Mouse (Mus musculus): Measurements from ENCODE around the gene Tram2. TPM values are rescaled to one million over a fixed set of nuclear protein-coding genes. Genes with fewer than 3 reads are reported as not detected.

Gene Tram2
- polyA plus RNA-seq, 1 experiment, result 7.8 TPM

DNA sequence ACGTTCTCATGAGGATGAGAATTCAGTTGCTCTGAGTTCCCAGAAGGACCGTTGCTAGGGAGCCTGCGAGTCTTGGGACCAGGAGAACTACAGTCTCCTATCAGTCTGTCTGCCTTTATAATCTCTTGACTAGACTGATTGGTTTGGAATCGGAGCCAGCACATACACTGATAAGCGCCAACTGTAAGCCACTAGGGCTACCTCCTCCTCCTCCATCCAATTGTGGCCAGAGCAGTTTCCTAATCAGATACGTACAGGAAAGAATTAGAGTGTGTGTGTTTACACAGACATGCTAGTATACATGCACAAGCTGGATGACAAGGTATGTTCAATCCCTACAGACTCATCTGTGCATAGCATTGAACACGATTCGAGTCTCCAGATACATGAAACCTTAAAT is 30.6 kb downstream of the Tram2 start:
- H3K27ac ChIP-seq (ENCODE audit: insufficient read depth, low read depth, low read length), result no peak overlapping the region
- no peak overlapping the region for H3K4me3 ChIP-seq (ENCODE audit: insufficient read depth, low read length)
- no peak for TF ChIP-seq CTCF (IDR thresholded peaks at IDR 0.05; ENCODE audit: low read depth, low read length)
- TF ChIP-seq POLR2A (IDR thresholded peaks at IDR 0.05; ENCODE audit: borderline replicate concordance, low read depth, low read length), result no peak
- H3K4me1 ChIP-seq (ENCODE audit: control insufficient read depth, insufficient read depth, low read length), result peaks cover 3% of the 10 kb centered on the region

GRCm38 (mm10) chr1:21042461-21042860 is 36.6 kb downstream of the Tram2 start:
- TF ChIP-seq POLR2A (IDR thresholded peaks at IDR 0.05; ENCODE audit: borderline replicate concordance, low read depth, low read length) (no peak), CTCF (IDR thresholded peaks at IDR 0.05; ENCODE audit: low read depth, low read length) (no peak)
- no peaks in the 10 kb centered on the region for H3K4me1 ChIP-seq (ENCODE audit: control insufficient read depth, insufficient read depth, low read length)
- no peak overlapping the region for H3K4me3 ChIP-seq (ENCODE audit: insufficient read depth, low read length)
- H3K27ac ChIP-seq (ENCODE audit: insufficient read depth, low read depth, low read length), result no peak overlapping the region

DNA sequence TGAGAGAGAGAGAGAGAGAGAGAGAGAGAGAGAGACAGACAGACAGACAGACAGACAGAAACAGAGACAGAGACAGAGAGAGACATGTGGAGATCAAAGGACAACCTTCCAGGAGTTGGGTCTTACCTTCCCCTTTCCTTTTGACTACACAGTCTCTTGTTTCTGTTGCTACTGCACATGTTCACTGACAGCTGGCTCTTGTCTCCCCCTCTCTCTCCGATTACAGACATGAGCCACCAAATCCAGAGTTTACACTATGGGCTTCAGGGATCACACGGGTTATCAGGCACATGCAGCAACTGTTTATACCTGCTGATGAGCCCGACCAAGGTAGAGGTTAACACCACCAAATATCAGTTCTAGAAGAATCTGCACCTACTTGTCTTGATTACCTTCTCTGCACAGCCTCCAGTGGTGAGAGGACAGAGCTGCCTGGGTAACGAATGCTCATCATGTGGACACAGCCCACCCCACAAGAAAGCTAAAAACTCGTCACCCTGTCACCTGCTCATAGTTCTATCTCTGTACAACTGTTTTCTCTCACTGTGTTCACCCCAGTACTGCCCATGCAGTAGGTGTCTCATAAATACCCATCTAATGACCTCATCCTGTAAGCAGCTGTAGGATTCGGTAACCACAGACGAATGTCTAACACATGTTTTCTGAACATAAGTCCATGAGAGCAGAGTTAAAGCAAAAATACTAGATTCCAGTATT is 38.3 kb downstream of the Tram2 start:
- TF ChIP-seq POLR2A (IDR thresholded peaks at IDR 0.05; ENCODE audit: borderline replicate concordance, low read depth, low read length) (no peak), CTCF (IDR thresholded peaks at IDR 0.05; ENCODE audit: low read depth, low read length) (no peak)
- no peak overlapping the region for H3K27ac ChIP-seq (ENCODE audit: insufficient read depth, low read depth, low read length)
- no peak overlapping the region for H3K4me3 ChIP-seq (ENCODE audit: insufficient read depth, low read length)
- H3K4me1 ChIP-seq (ENCODE audit: control insufficient read depth, insufficient read depth, low read length), result peaks cover 8% of the 10 kb centered on the region

- Histone ChIP-seq H3K27ac (ENCODE audit: insufficient read depth, low read depth, low read length) (no peak overlapping the region), H3K4me1 (ENCODE audit: control insufficient read depth, insufficient read depth, low read length) (peaks cover 14% of the 10 kb centered on the region), H3K4me3 (ENCODE audit: insufficient read depth, low read length) (no peak overlapping the region)
- TF ChIP-seq CTCF (IDR thresholded peaks at IDR 0.05; ENCODE audit: low read depth, low read length) (no peak), POLR2A (IDR thresholded peaks at IDR 0.05; ENCODE audit: borderline replicate concordance, low read depth, low read length) (no peak)
Observed at GRCm38 (mm10) chr1:21040173-21040572, 38.9 kb downstream of the Tram2 start.

GRCm38 (mm10) chr1:21039564-21039963 is 39.5 kb downstream of the Tram2 start:
- TF ChIP-seq CTCF (IDR thresholded peaks at IDR 0.05; ENCODE audit: low read depth, low read length) (no peak), POLR2A (IDR thresholded peaks at IDR 0.05; ENCODE audit: borderline replicate concordance, low read depth, low read length) (no peak)
- no peak overlapping the region for H3K4me3 ChIP-seq (ENCODE audit: insufficient read depth, low read length)
- no peak overlapping the region for H3K27ac ChIP-seq (ENCODE audit: insufficient read depth, low read depth, low read length)
- H3K4me1 ChIP-seq (ENCODE audit: control insufficient read depth, insufficient read depth, low read length), result peaks cover 17% of the 10 kb centered on the region

GRCm38 (mm10) chr1:21037881-21038601 is 41.0 kb downstream of the Tram2 start:
- no peak for TF ChIP-seq CTCF (IDR thresholded peaks at IDR 0.05; ENCODE audit: low read depth, low read length)
- TF ChIP-seq POLR2A (IDR thresholded peaks at IDR 0.05; ENCODE audit: borderline replicate concordance, low read depth, low read length), result no peak
- no peak overlapping the region for H3K27ac ChIP-seq (ENCODE audit: insufficient read depth, low read depth, low read length)
- no peak overlapping the region for H3K4me3 ChIP-seq (ENCODE audit: insufficient read depth, low read length)
- H3K4me1 ChIP-seq (ENCODE audit: control insufficient read depth, insufficient read depth, low read length), result peaks cover 17% of the 10 kb centered on the region

DNA sequence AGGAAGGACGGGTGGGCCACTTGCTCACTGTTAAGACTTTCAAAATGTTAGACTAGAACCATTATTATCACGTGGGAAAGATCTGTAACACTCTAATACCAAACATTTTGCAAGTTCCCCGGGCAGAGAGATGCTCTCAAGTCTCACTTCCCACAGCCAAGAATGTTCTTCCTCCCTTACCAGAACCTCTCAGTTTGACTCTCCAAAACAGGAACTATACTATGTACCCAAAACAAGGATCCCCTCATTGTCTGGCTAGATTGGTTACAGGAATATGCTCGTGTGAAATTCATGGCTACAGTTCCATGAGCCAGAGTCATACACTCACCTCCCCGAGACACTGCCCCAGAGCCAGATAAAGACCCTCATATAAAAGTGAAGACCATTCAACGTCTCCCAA is 43.2 kb downstream of the Tram2 start:
- Histone ChIP-seq H3K4me1 (ENCODE audit: control insufficient read depth, insufficient read depth, low read length) (peaks cover 17% of the 10 kb centered on the region), H3K4me3 (ENCODE audit: insufficient read depth, low read length) (no peak overlapping the region), H3K27ac (ENCODE audit: insufficient read depth, low read depth, low read length) (peak overlapping the region; percentile 19)
- TF ChIP-seq CTCF (IDR thresholded peaks at IDR 0.05; ENCODE audit: low read depth, low read length) (no peak), POLR2A (IDR thresholded peaks at IDR 0.05; ENCODE audit: borderline replicate concordance, low read depth, low read length) (no peak)

GRCm38 (mm10) chr1:21033792-21034119 is 45.3 kb downstream of the Tram2 start:
- Histone ChIP-seq H3K4me1 (ENCODE audit: control insufficient read depth, insufficient read depth, low read length) (peaks cover 17% of the 10 kb centered on the region), H3K27ac (ENCODE audit: insufficient read depth, low read depth, low read length) (no peak overlapping the region), H3K4me3 (ENCODE audit: insufficient read depth, low read length) (no peak overlapping the region)
- no peak for TF ChIP-seq POLR2A (IDR thresholded peaks at IDR 0.05; ENCODE audit: borderline replicate concordance, low read depth, low read length)
- TF ChIP-seq CTCF (IDR thresholded peaks at IDR 0.05; ENCODE audit: low read depth, low read length), result no peak

- Histone ChIP-seq H3K27ac (ENCODE audit: insufficient read depth, low read depth, low read length) (no peak overlapping the region), H3K4me3 (ENCODE audit: insufficient read depth, low read length) (no peak overlapping the region), H3K4me1 (ENCODE audit: control insufficient read depth, insufficient read depth, low read length) (peaks cover 17% of the 10 kb centered on the region)
- TF ChIP-seq CTCF (IDR thresholded peaks at IDR 0.05; ENCODE audit: low read depth, low read length) (no peak), POLR2A (IDR thresholded peaks at IDR 0.05; ENCODE audit: borderline replicate concordance, low read depth, low read length) (no peak)
Observed at GRCm38 (mm10) chr1:21033065-21033791, 45.8 kb downstream of the Tram2 start.

GRCm38 (mm10) chr1:21031650-21032049 is 47.4 kb downstream of the Tram2 start:
- no peak overlapping the region for H3K27ac ChIP-seq (ENCODE audit: insufficient read depth, low read depth, low read length)
- H3K4me1 ChIP-seq (ENCODE audit: control insufficient read depth, insufficient read depth, low read length), result peaks cover 15% of the 10 kb centered on the region
- no peak overlapping the region for H3K4me3 ChIP-seq (ENCODE audit: insufficient read depth, low read length)
- TF ChIP-seq POLR2A (IDR thresholded peaks at IDR 0.05; ENCODE audit: borderline replicate concordance, low read depth, low read length) (no peak), CTCF (IDR thresholded peaks at IDR 0.05; ENCODE audit: low read depth, low read length) (no peak)
